Mouse (Mus musculus) heart, adult 2 months (tissue): ENCODE data around the gene Nrf1. TPM values are rescaled to one million over a fixed set of nuclear protein-coding genes. Genes with fewer than 3 reads are reported as not detected.

Experiments
- DNase-seq, 2 experiments: peaks; one replicate each; pipeline ENCODE4 v3.0.0; 2021
- H3K27ac ChIP-seq: fragments of 200-600 bp; 2 replicates; pipeline ENCODE4 v1.8.1; 2022
- H3K27me3 ChIP-seq: fragments of 200-500 bp; 2 replicates; pipeline ENCODE4 v1.6.1; 2012; ENCODE audit warnings: mild to moderate bottlenecking, low read length, inconsistent platforms, mixed read lengths; ENCODE audit not compliant: control insufficient read depth, insufficient read depth
- H3K36me3 ChIP-seq: fragments of 200-500 bp; 2 replicates; pipeline ENCODE4 v1.6.1; 2012; ENCODE audit warnings: low read length, inconsistent platforms; ENCODE audit not compliant: control insufficient read depth, insufficient read depth
- H3K4me1 ChIP-seq: fragments of 200-500 bp; 2 replicates; pipeline ENCODE4 v1.6.1; 2011; ENCODE audit warnings: low read length; ENCODE audit not compliant: control insufficient read depth, insufficient read depth
- H3K4me3 ChIP-seq: fragments of 200-600 bp; 2 replicates; pipeline ENCODE4 v1.8.1; 2022
- H3K79me2 ChIP-seq: fragments of 200-500 bp; replicated peaks from 2 replicates; pipeline ENCODE4 v1.6.1; 2012; ENCODE audit warnings: mild to moderate bottlenecking, inconsistent platforms, low read length, moderate library complexity, mixed read lengths; ENCODE audit not compliant: control insufficient read depth, insufficient read depth
- H3K9ac ChIP-seq: fragments of 200-500 bp; 2 replicates; pipeline ENCODE4 v1.6.1; 2012; ENCODE audit warnings: low read depth, mild to moderate bottlenecking, control low read depth, inconsistent platforms, low read length, mixed read lengths
- CTCF ChIP-seq: fragments of 200-600 bp; IDR thresholded peaks from 2 replicates; pipeline ENCODE4 v1.8.1; 2022; ENCODE audit warnings: antibody characterized with exemption, mild to moderate bottlenecking, moderate library complexity
- EP300 ChIP-seq: fragments of 200-500 bp; IDR thresholded peaks from 2 replicates; pipeline ENCODE4 v1.6.1; 2011; ENCODE audit warnings: low read depth, low read length, control low read depth; ENCODE audit not compliant: insufficient read depth
- POLR2A ChIP-seq: fragments of 200-500 bp; IDR thresholded peaks from 2 replicates; pipeline ENCODE4 v1.6.1; 2011; ENCODE audit warnings: mild to moderate bottlenecking, low read depth, low read length, control low read depth; ENCODE audit not compliant: insufficient read depth
- WGBS: fragments of 180-500 bp; shearing (Covaris S2); methylation state at CpG from one replicate; pipeline ENCODE4 v1.1.7; 2018; 5-methylcytosine and 5-hydroxymethylcytosine counted together
- intact Hi-C: fragments of 180-260 bp; cut with DNase I; formaldehyde crosslinking; loops from one replicate; pipeline ENCODE4 v1.15.1; 2025
- polyA plus RNA-seq: library from polyadenylated mRNA; depleted of rRNA; stranded (reverse); fragments of >200 nt; gene quantifications from 2 replicates; pipeline ENCODE4 v1.2.3, GENCODE M21; 2012
- total RNA-seq, 2 experiments: library from RNA; stranded (reverse); gene quantifications; 2 replicates each; pipeline ENCODE4 v1.2.3; 2021

Nrf1 gene
- total and polyA plus RNA-seq, 3 experiments = 12.7 to 13.9 (median 12.8) TPM

GRCm38 (mm10) chr6:30083307-30083706 is 35.5 kb downstream of the Nrf1 start:
- Histone ChIP-seq H3K27me3 (no peaks in the 10 kb centered on the region), H3K9ac (no peak overlapping the region), H3K4me3 (no peak overlapping the region), H3K79me2 (0 out of 2 replicates have a peak, but pooled peaks cover 1% of the 10 kb centered on the region), H3K36me3 (no peaks in the 10 kb centered on the region), H3K27ac (no peak overlapping the region), H3K4me1 (no peaks in the 10 kb centered on the region)
- no peak for TF ChIP-seq CTCF
- TF ChIP-seq EP300 = no peak
- TF ChIP-seq POLR2A = no peak
- no peak for DNase-seq
- intact Hi-C loops = loop anchor here (5.0 kb wide), 2 partner anchors 251 to 371 kb away; no protein-coding TSS in a partner anchor
- 97% methylated on average over 1 of the region's 1 CpGs for WGBS

DNA sequence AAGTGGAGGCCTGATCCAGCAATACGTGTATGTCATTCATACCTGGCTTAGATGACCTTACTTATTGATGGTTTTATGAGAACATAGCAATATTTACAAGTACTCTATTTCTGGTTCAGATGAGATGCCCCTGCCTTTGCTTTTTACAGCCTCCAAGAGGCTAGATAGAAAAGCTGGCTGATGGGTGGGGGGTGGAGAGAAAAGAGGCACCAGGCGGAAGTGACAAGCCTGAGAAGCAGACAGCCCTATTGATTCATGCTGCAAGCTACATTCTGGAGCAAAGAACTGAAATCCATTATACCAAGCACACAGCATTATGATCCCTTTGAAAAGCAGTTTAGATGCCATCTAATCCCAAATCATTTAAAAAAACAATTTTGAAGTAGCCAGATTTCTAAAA is 37.6 kb downstream of the Nrf1 start:
- TF ChIP-seq CTCF (no peak), EP300 (no peak), POLR2A (no peak)
- H3K36me3 ChIP-seq = no peaks in the 10 kb centered on the region; the same call in 1 of the 2 replicates
- 59% methylated on average over 2 of the region's 2 CpGs for WGBS
- intact Hi-C loops = no loop called here
- H3K4me3 ChIP-seq = no peak overlapping the region
- no peak for DNase-seq
- H3K27me3 ChIP-seq = no peaks in the 10 kb centered on the region
- H3K9ac ChIP-seq = no peak overlapping the region
- H3K4me1 ChIP-seq = no peaks in the 10 kb centered on the region
- H3K79me2 ChIP-seq = 0 out of 2 replicates have a peak, but pooled peaks cover 1% of the 10 kb centered on the region
- H3K27ac ChIP-seq = no peak overlapping the region

DNA sequence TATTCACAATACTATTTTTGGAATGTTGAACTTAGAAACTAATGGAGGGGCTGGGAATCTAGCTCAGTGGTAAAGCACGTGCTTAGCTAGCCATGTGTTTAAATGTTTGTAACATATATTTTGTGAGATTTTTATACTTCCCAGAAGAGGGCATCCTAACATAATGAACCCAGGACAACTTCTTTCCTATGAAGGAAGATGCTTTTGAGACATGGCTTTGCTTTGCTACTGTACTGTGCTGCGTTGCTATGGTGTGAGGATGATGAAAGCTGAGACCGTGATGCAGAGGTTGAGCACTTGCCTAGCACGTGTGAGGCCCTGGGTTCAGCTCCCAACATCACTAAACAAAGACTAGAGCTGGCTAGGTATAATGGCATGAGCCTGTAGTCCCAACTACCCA is 43.4 kb downstream of the Nrf1 start:
- intact Hi-C loops = loop anchor here (5.0 kb wide), 2 partner anchors 116 to 266 kb away; no protein-coding TSS in a partner anchor
- no peak for DNase-seq
- Histone ChIP-seq H3K36me3 (no peaks in the 10 kb centered on the region; the same call in 1 of the 2 replicates), H3K4me3 (no peak overlapping the region), H3K27ac (no peak overlapping the region), H3K9ac (no peak overlapping the region), H3K4me1 (no peaks in the 10 kb centered on the region), H3K79me2 (no peaks in the 10 kb centered on the region), H3K27me3 (no peaks in the 10 kb centered on the region)
- TF ChIP-seq CTCF = peak; percentile 43
- no peak for TF ChIP-seq POLR2A
- WGBS = 71% methylated on average over 4 of the region's 4 CpGs

DNA sequence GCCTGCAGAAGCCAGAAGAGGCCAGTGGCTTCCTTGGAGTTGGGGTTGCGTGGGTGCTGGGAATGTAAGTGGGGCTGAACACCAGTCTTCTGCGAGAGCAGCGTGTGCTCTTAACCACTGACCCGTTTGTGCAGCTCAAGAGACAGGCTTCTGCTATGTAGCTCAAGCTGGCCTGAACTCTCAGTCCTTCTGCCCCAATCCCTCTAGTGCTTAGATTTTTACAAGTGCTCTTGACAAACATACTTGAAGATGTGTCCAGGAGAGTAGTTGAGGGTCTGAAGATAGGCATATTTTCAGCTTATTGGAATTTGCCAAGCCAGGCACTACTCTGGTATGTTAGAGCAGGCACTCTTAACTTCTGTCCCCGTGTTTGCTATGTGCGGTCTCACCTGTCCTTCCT is 45.0 kb downstream of the Nrf1 start:
- WGBS = 93% methylated on average over 6 of the region's 6 CpGs
- H3K36me3 ChIP-seq = no peaks in the 10 kb centered on the region; the same call in 1 of the 2 replicates
- no peaks in the 10 kb centered on the region for H3K4me1 ChIP-seq

DNA sequence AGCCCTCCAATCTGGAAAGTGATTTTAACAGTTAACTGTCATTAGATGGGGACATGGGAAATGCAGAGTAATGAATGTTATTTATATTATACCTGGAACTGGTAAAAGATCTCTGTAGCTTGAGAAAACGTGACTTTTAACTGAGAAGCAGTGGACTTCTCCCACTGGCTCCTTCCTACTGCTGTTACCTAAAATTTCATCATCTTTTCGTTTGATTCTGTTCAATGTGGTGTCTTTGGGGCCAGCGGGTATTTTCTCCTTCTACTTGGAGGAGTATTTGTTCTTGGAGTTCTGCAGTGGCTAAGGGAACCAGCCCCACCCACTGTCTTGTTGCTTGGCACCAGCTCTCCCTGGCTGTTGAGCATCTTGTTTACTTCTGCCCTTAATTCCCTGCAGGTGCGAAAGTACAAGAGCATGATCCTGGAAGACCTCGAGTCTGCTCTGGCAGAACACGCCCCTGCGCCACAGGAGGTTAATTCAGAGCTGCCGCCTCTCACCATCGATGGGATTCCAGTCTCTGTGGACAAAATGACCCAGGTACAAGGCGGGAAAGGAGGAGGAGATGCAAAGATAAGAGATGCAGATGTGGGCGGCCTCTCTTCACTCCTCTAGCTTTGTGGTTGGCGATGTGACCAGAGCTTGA is 54.1 kb downstream of the Nrf1 start:
- Histone ChIP-seq H3K36me3 (no peaks in the 10 kb centered on the region; the same call in 1 of the 2 replicates), H3K9ac (no peak overlapping the region), H3K79me2 (no peaks in the 10 kb centered on the region), H3K27me3 (no peaks in the 10 kb centered on the region), H3K27ac (no peak overlapping the region), H3K4me3 (no peak overlapping the region), H3K4me1 (no peaks in the 10 kb centered on the region)
- intact Hi-C loops = no loop called here
- DNase-seq = no peak
- TF ChIP-seq CTCF (no peak), POLR2A (no peak), EP300 (no peak)
- 87% methylated on average over 12 of the region's 12 CpGs for WGBS

More for the DNA sequence above, 45.0 kb downstream of the Nrf1 start:
- no peak for DNase-seq
- Histone ChIP-seq H3K79me2 (no peaks in the 10 kb centered on the region), H3K27ac (no peak overlapping the region), H3K9ac (no peak overlapping the region), H3K27me3 (no peaks in the 10 kb centered on the region), H3K4me3 (no peak overlapping the region)
- no peak for TF ChIP-seq EP300
- no peak for TF ChIP-seq POLR2A
- no peak for TF ChIP-seq CTCF
- intact Hi-C loops = loop anchor here (5.0 kb wide), 2 partner anchors 114 to 264 kb away; no protein-coding TSS in a partner anchor

- Histone ChIP-seq H3K79me2 (no peaks in the 10 kb centered on the region), H3K36me3 (no peaks in the 10 kb centered on the region; the same call in 1 of the 2 replicates), H3K27ac (no peak overlapping the region), H3K27me3 (no peaks in the 10 kb centered on the region), H3K4me1 (no peaks in the 10 kb centered on the region), H3K9ac (no peak overlapping the region), H3K4me3 (no peak overlapping the region)
- no peak for DNase-seq
- intact Hi-C loops = no loop called here
- TF ChIP-seq EP300 (no peak), POLR2A (no peak), CTCF (no peak)
- WGBS = 87% methylated on average over 2 of the region's 2 CpGs
These were observed 58.3 kb downstream of the Nrf1 start for GRCm38 (mm10) chr6:30106091-30106490.
